Mouse (Mus musculus) embryonic facial prominence, embryonic 15.5 days (tissue): ENCODE results near the gene Gm28870. TPM values are rescaled to one million over a fixed set of nuclear protein-coding genes. Genes with fewer than 3 reads are reported as not detected.
"Not testable (repeated sequence)": the region's sequence is repeated elsewhere in the genome, so short reads cannot be mapped to it uniquely, and the experiment has no call there.

Source experiments
- ATAC-seq: fragments of 200-750 bp; cut with Nextera tagmentation; 2 replicates; pipeline ENCODE4 v1.8.0; 2017; ENCODE audit warnings: low read depth, moderate TSS enrichment; ENCODE audit not compliant: insufficient number of reproducible peaks, low FRiP score, low TSS enrichment
- H3K27ac ChIP-seq: fragments of 300-500 bp; sonication (generic); replicated peaks from 2 replicates; pipeline ENCODE4 v1.5.1; 2015; ENCODE audit warnings: mild to moderate bottlenecking, inconsistent platforms
- H3K27me3 ChIP-seq: fragments of 300-500 bp; sonication (generic); 2 replicates; pipeline ENCODE4 v1.6.1; 2015; ENCODE audit warnings: inconsistent platforms
- H3K36me3 ChIP-seq: fragments of 300-500 bp; sonication (generic); 2 replicates; pipeline ENCODE4 v1.6.1; 2015; ENCODE audit warnings: mild to moderate bottlenecking, inconsistent platforms
- H3K4me1 ChIP-seq: fragments of 300-500 bp; sonication (generic); 2 replicates; pipeline ENCODE4 v1.6.1; 2015; ENCODE audit warnings: inconsistent platforms
- H3K4me2 ChIP-seq: fragments of 300-500 bp; sonication (generic); replicated peaks from 2 replicates; pipeline ENCODE4 v1.6.1; 2015; ENCODE audit warnings: mild to moderate bottlenecking, inconsistent platforms
- H3K4me3 ChIP-seq: fragments of 300-500 bp; sonication (generic); replicated peaks from 2 replicates; pipeline ENCODE4 v1.5.1; 2015; ENCODE audit warnings: mild to moderate bottlenecking, inconsistent platforms
- H3K9ac ChIP-seq: fragments of 300-500 bp; sonication (generic); 2 replicates; pipeline ENCODE4 v1.6.1; 2015; ENCODE audit warnings: inconsistent platforms
- H3K9me3 ChIP-seq: fragments of 300-500 bp; sonication (generic); replicated peaks from 2 replicates; pipeline ENCODE4 v1.6.1; 2016; ENCODE audit warnings: inconsistent platforms
- WGBS: fragments of 180-500 bp; shearing (Covaris S2); methylation state at CpG from one replicate; pipeline ENCODE4 v1.1.7; 2015; 5-methylcytosine and 5-hydroxymethylcytosine counted together
- polyA plus RNA-seq: library from polyadenylated mRNA; unstranded; fragments of >200 nt; fragmentation: Nextera tagmentation; extraction: Ambion mirVana; gene quantifications from 2 replicates; pipeline ENCODE4 v1.2.1, GENCODE M21; 2015

Gm28870 gene
- not detected in 2 replicates for polyA plus RNA-seq

- WGBS: no CpG with 5 or more reads among the region's 2 CpGs
- H3K36me3 ChIP-seq, H3K9ac ChIP-seq, H3K4me1 ChIP-seq, H3K4me3 ChIP-seq, H3K4me2 ChIP-seq, H3K27me3 ChIP-seq, H3K27ac ChIP-seq, ATAC-seq, H3K9me3 ChIP-seq: not testable (repeated sequence)
These were observed at the start of gene Gm28870 for GRCm38 (mm10) chrY:50096976-50097375. Gene Gm28870, plus strand, starts transcription at chrY:50097276.
